Mouse (Mus musculus) C2C12 (cell line): ENCODE data around the gene Syt3.

ENCODE experiments used
- CEBPB ChIP-seq: IDR thresholded peaks from one replicate; pipeline ENCODE4 v1.6.1; 2011; ENCODE audit warnings: low read depth, mild to moderate bottlenecking, control low read depth, moderate library complexity
- CTCF ChIP-seq: IDR thresholded peaks from one replicate; pipeline ENCODE4 v1.5.1; 2011; ENCODE audit not compliant: control insufficient read depth, insufficient read depth, insufficient read length
- MAX ChIP-seq: IDR thresholded peaks from one replicate; pipeline ENCODE4 v1.6.1; 2011; ENCODE audit warnings: mild to moderate bottlenecking, control low read depth
- MYOD1 ChIP-seq: IDR thresholded peaks from one replicate; pipeline ENCODE4 v1.6.1; 2011; ENCODE audit warnings: low read depth; ENCODE audit not compliant: control insufficient read depth, insufficient read length
- MYOG ChIP-seq: IDR thresholded peaks from one replicate; pipeline ENCODE4 v1.6.1; 2011; ENCODE audit not compliant: control insufficient read depth, insufficient read length; ENCODE audit errors: extremely low read depth
- USF1 ChIP-seq: IDR thresholded peaks from one replicate; pipeline ENCODE4 v1.6.1; 2011; ENCODE audit warnings: low read depth, mild to moderate bottlenecking, control low read depth, moderate library complexity

DNA sequence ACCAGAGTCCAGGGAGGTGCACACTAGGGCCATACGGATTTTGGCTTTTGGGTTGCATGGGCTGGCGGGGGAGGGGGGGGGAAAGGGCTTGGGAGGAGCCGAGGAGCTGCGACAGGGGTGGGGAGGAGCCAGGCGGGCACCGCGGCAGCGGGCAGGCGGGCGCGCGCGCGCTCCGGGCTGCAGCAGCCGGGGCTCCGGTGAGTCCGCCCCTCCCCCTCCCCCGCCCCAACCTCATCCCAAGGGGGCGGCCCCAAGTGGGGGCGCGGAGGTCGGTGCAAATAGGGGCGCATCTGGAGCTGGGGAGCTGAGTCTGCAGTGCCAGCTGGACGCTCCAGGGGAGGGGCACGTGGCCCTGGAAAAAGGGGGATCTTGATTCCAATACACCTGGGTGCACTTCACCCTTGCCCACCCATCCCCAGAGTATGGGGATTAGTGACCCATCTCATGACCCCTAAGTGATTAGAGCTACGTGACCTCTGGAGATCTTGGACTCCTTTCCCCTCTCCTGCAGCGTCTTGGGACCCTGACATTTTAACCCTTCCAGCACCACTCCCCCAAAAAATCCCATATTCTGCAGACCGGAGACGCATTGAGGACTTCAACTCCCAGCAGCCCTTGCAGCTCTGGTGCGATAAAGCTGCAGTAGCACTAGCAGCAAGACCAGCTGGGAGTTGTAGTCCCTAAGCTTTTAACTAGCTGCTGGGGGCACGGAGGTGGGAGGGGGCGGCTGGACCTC lies at the start of gene Syt3:
- TF ChIP-seq CTCF (no peak), MYOG (no peak), USF1 (no peak), MAX (no peak), CEBPB (no peak), MYOD1 (no peak)
